Mouse (Mus musculus) E14TG2a.4 (cell line): ENCODE data around the gene Eomes.

Source experiments
- CTCF ChIP-seq: conservative IDR thresholded peaks from 2 replicates; pipeline ENCODE4 v1.5.1; 2014; ENCODE audit warnings: low read length
- POU5F1 ChIP-seq: IDR thresholded peaks from 2 replicates; pipeline ENCODE4 v1.6.1; 2014; ENCODE audit warnings: low read length, borderline replicate concordance

DNA sequence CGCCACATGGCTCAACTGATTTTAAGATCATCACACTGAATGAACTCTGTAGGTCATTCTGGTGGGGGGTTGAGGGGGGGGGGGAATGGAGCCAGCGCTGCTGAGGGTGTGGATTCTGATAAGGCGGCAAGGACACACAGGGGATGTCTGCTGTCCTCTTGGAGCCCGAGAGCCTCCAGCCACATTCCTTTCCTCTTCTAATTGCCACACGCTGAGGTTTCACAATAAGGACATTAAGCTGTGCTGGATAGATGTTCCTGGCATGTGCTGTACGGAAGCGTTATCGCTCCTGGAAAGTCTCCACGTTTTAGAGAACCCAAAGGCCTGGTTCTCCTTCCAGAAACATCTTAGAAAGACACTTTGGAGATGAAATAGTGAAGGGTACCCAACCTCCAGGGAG lies 33.2 kb upstream of the Eomes start:
- TF ChIP-seq CTCF (no peak), POU5F1 (no peak)
